Mouse (Mus musculus) stomach, embryonic 15.5 days (tissue): ENCODE measurements around the gene Nim1k. TPM values are rescaled to one million over a fixed set of nuclear protein-coding genes. Genes with fewer than 3 reads are reported as not detected.
"Not testable (repeated sequence)": the region's sequence is repeated elsewhere in the genome, so short reads cannot be mapped to it uniquely, and the experiment has no call there.

Source experiments
- ATAC-seq: fragments of 200-750 bp; cut with Nextera tagmentation; 2 replicates; pipeline ENCODE4 v1.8.0; 2017; ENCODE audit warnings: low read depth, moderate number of reproducible peaks, moderate TSS enrichment; ENCODE audit not compliant: insufficient read depth, low FRiP score
- H3K27ac ChIP-seq: fragments of 300-500 bp; sonication (generic); 2 replicates; pipeline ENCODE4 v1.5.1; 2015; ENCODE audit warnings: mild to moderate bottlenecking, inconsistent platforms
- H3K27me3 ChIP-seq: fragments of 300-500 bp; sonication (generic); replicated peaks from 2 replicates; pipeline ENCODE4 v1.6.1; 2015; ENCODE audit warnings: inconsistent platforms
- H3K36me3 ChIP-seq: fragments of 300-500 bp; sonication (generic); 2 replicates; pipeline ENCODE4 v1.6.1; 2015; ENCODE audit warnings: inconsistent platforms
- H3K4me1 ChIP-seq: fragments of 300-500 bp; sonication (generic); 2 replicates; pipeline ENCODE4 v1.6.1; 2015; ENCODE audit warnings: inconsistent platforms
- H3K4me2 ChIP-seq: fragments of 300-500 bp; sonication (generic); 2 replicates; pipeline ENCODE4 v1.6.1; 2015; ENCODE audit warnings: mild to moderate bottlenecking, inconsistent platforms
- H3K4me3 ChIP-seq: fragments of 300-500 bp; sonication (generic); replicated peaks from 2 replicates; pipeline ENCODE4 v1.5.1; 2015; ENCODE audit warnings: inconsistent platforms
- H3K9ac ChIP-seq: fragments of 300-500 bp; sonication (generic); 2 replicates; pipeline ENCODE4 v1.6.1; 2015; ENCODE audit warnings: inconsistent platforms
- H3K9me3 ChIP-seq: fragments of 300-500 bp; sonication (generic); 2 replicates; pipeline ENCODE4 v1.6.1; 2016; ENCODE audit warnings: inconsistent platforms
- WGBS: fragments of 180-500 bp; shearing (Covaris S2); methylation state at CpG from one replicate; pipeline ENCODE4 v1.1.7; 2015; 5-methylcytosine and 5-hydroxymethylcytosine counted together
- polyA plus RNA-seq: library from polyadenylated mRNA; unstranded; fragments of >200 nt; fragmentation: Nextera tagmentation; extraction: Ambion mirVana; gene quantifications from 2 replicates; pipeline ENCODE4 v1.2.1, GENCODE M21; 2015

Gene Nim1k
- polyA plus RNA-seq, 1 experiment from 2014 or later: 0.71 TPM

GRCm38 (mm10) chr13:119698436-119698835 is 57.2 kb downstream of the Nim1k start:
- peaks cover 26% of the 10 kb centered on the region for H3K36me3 ChIP-seq
- ATAC-seq: no peak
- WGBS: 82% methylated on average over 4 of the region's 4 CpGs

GRCm38 (mm10) chr13:119696496-119696895 is 59.2 kb downstream of the Nim1k start:
- 73% methylated on average over 1 of the region's 1 CpGs for WGBS
- no peak for ATAC-seq
- H3K9ac ChIP-seq: no peak overlapping the region
- H3K9me3 ChIP-seq: no peaks in the 10 kb centered on the region
- H3K27ac ChIP-seq: no peak overlapping the region
- peaks cover 16% of the 10 kb centered on the region for H3K36me3 ChIP-seq
- no peak overlapping the region for H3K4me2 ChIP-seq
- H3K27me3 ChIP-seq: no peaks in the 10 kb centered on the region
- peaks cover 16% of the 10 kb centered on the region; the same call in 1 of the 2 replicates for H3K4me1 ChIP-seq
- H3K4me3 ChIP-seq: no peak overlapping the region

More at GRCm38 (mm10) chr13:119698436-119698835, 57.2 kb downstream of the Nim1k start:
- Histone ChIP-seq H3K27me3 (no peaks in the 10 kb centered on the region), H3K9ac (no peak overlapping the region), H3K4me1 (0 out of 2 replicates have a peak, but pooled peaks cover 9% of the 10 kb centered on the region), H3K27ac (no peak overlapping the region), H3K4me3 (no peak overlapping the region), H3K9me3 (no peaks in the 10 kb centered on the region), H3K4me2 (no peak overlapping the region)

GRCm38 (mm10) chr13:119695676-119696075 is 60.0 kb downstream of the Nim1k start:
- Histone ChIP-seq H3K27me3 (no peaks in the 10 kb centered on the region), H3K27ac (peak overlapping the region; percentile 21; the same call in 1 of the 2 replicates), H3K4me2 (no peak overlapping the region), H3K4me1 (peaks cover 16% of the 10 kb centered on the region; the same call in 1 of the 2 replicates), H3K4me3 (no peak overlapping the region), H3K9me3 (no peaks in the 10 kb centered on the region), H3K9ac (no peak overlapping the region), H3K36me3 (peaks cover 11% of the 10 kb centered on the region)
- 58% methylated on average over 4 of the region's 4 CpGs for WGBS
- no peak for ATAC-seq

GRCm38 (mm10) chr13:119691958-119692357 is 63.7 kb downstream of the Nim1k start:
- H3K9ac ChIP-seq, H3K36me3 ChIP-seq, H3K27me3 ChIP-seq, H3K27ac ChIP-seq, ATAC-seq, H3K9me3 ChIP-seq: not testable (repeated sequence)
- Histone ChIP-seq H3K4me3 (peak overlapping the region; percentile 83; the same call in 1 of the 2 replicates), H3K4me1 (peaks cover 16% of the 10 kb centered on the region; the same call in 1 of the 2 replicates), H3K4me2 (peak overlapping the region; percentile 62)
- WGBS: 64% methylated on average over 3 of the region's 3 CpGs

GRCm38 (mm10) chr13:119690876-119691620 is 64.6 kb downstream of the Nim1k start:
- Histone ChIP-seq H3K27ac (peak overlapping the region; percentile 96), H3K4me1 (peaks cover 13% of the 10 kb centered on the region; the same call in 1 of the 2 replicates), H3K4me2 (peak overlapping the region; percentile 62), H3K9ac (peak overlapping the region; percentile 84), H3K9me3 (no peaks in the 10 kb centered on the region), H3K4me3 (peak overlapping the region; percentile 83), H3K36me3 (no peaks in the 10 kb centered on the region), H3K27me3 (no peaks in the 10 kb centered on the region)
- no peak for ATAC-seq
- 2% methylated on average over 7 of the region's 7 CpGs for WGBS

GRCm38 (mm10) chr13:119690039-119690728 is 65.5 kb downstream of the Nim1k start, which contains the start of gene Hmgcs1:
Gene Hmgcs1, plus strand, starts transcription at chr13:119690379.
- peak within 1 kb of the TSS; percentile 62 for H3K4me2 ChIP-seq
- no peaks in the 10 kb centered on the region for H3K36me3 ChIP-seq
- peaks cover 13% of the 10 kb centered on the region; the same call in 1 of the 2 replicates for H3K4me1 ChIP-seq
- under 1% methylated on average over 59 of the region's 59 CpGs for WGBS
- peak within 1 kb of the TSS; percentile 83 for H3K4me3 ChIP-seq
- H3K27me3 ChIP-seq: no peaks in the 10 kb centered on the region
- H3K9ac ChIP-seq: peak within 1 kb of the TSS; percentile 84
- no peaks in the 10 kb centered on the region for H3K9me3 ChIP-seq
- ATAC-seq: peak; percentile 99
- peak within 1 kb of the TSS; percentile 96 for H3K27ac ChIP-seq

GRCm38 (mm10) chr13:119689709-119690038 is 66.0 kb downstream of the Nim1k start:
- Histone ChIP-seq H3K27ac (peak overlapping the region; percentile 12; the same call in 1 of the 2 replicates), H3K9me3 (no peaks in the 10 kb centered on the region), H3K36me3 (no peaks in the 10 kb centered on the region), H3K4me2 (peak overlapping the region; percentile 48), H3K4me3 (peak overlapping the region; percentile 83), H3K4me1 (peaks cover 11% of the 10 kb centered on the region; the same call in 1 of the 2 replicates), H3K9ac (no peak overlapping the region), H3K27me3 (no peaks in the 10 kb centered on the region)
- WGBS: 12% methylated on average over 5 of the region's 5 CpGs
- ATAC-seq: no peak

- Histone ChIP-seq H3K27ac (no peak overlapping the region), H3K36me3 (no peaks in the 10 kb centered on the region), H3K27me3 (no peaks in the 10 kb centered on the region), H3K9ac (no peak overlapping the region), H3K9me3 (no peaks in the 10 kb centered on the region), H3K4me2 (no peak overlapping the region), H3K4me3 (no peak overlapping the region), H3K4me1 (no peaks in the 10 kb centered on the region)
- ATAC-seq: no peak
- WGBS: 55% methylated on average over 11 of the region's 11 CpGs
Observed at GRCm38 (mm10) chr13:119684416-119685177, 71.1 kb downstream of the Nim1k start.

GRCm38 (mm10) chr13:119681161-119681560 is 74.5 kb downstream of the Nim1k start:
- H3K4me2 ChIP-seq: no peak overlapping the region
- no peaks in the 10 kb centered on the region for H3K4me1 ChIP-seq
- no peak for ATAC-seq
- no peak overlapping the region for H3K4me3 ChIP-seq
- WGBS: 62% methylated on average over 3 of the region's 3 CpGs
- no peak overlapping the region for H3K27ac ChIP-seq
- H3K9ac ChIP-seq: no peak overlapping the region
- no peaks in the 10 kb centered on the region for H3K36me3 ChIP-seq
- no peaks in the 10 kb centered on the region for H3K9me3 ChIP-seq
- no peaks in the 10 kb centered on the region for H3K27me3 ChIP-seq

GRCm38 (mm10) chr13:119679721-119680120 is 76.0 kb downstream of the Nim1k start:
- WGBS: 69% methylated on average over 2 of the region's 2 CpGs
- H3K9me3 ChIP-seq: no peaks in the 10 kb centered on the region
- no peaks in the 10 kb centered on the region for H3K27me3 ChIP-seq
- no peak for ATAC-seq
- H3K4me1 ChIP-seq: no peaks in the 10 kb centered on the region
- no peak overlapping the region for H3K9ac ChIP-seq
- H3K4me2 ChIP-seq: no peak overlapping the region
- H3K27ac ChIP-seq: no peak overlapping the region
- H3K36me3 ChIP-seq: no peaks in the 10 kb centered on the region
- no peak overlapping the region for H3K4me3 ChIP-seq

- H3K9me3 ChIP-seq: no peaks in the 10 kb centered on the region
- no peak overlapping the region for H3K27ac ChIP-seq
- no peak for ATAC-seq
- WGBS: 43% methylated on average over 8 of the region's 8 CpGs
- no peaks in the 10 kb centered on the region for H3K4me1 ChIP-seq
- no peak overlapping the region for H3K4me2 ChIP-seq
- no peak overlapping the region for H3K4me3 ChIP-seq
- no peaks in the 10 kb centered on the region for H3K27me3 ChIP-seq
- H3K36me3 ChIP-seq: no peaks in the 10 kb centered on the region
- no peak overlapping the region for H3K9ac ChIP-seq
Observed at GRCm38 (mm10) chr13:119678794-119679193, 76.9 kb downstream of the Nim1k start.
